Mouse (Mus musculus) CD4-positive, CD25-positive, alpha-beta regulatory T cell, adult 2 months (primary cell): ENCODE results near the gene Krtcap2.
A peak's percentile ranks its signal among the peaks of the same experiment; 100 is the strongest.

ENCODE experiments used
- DNase-seq: peaks from one replicate; pipeline ENCODE4 v3.0.0-alpha.2; 2012; ENCODE audit warnings: low read depth, low spot score

Gene Krtcap2

GRCm38 (mm10) chr3:89246261-89247100 is 715 bp downstream of the Krtcap2 start, which contains the start of gene Trim46:
Gene Trim46 (minus strand): TSS chr3:89246309.
- DNase-seq = peak; percentile 92

- peak; percentile 13 for DNase-seq
Measured at GRCm38 (mm10) chr3:89247466-89247865, 1.7 kb downstream of the Krtcap2 start.

- peak; percentile 87 for DNase-seq
Measured at GRCm38 (mm10) chr3:89250435-89251040, 4.8 kb downstream of the Krtcap2 start.

- peak; percentile 67 for DNase-seq
Measured at GRCm38 (mm10) chr3:89251365-89251895, 5.7 kb downstream of the Krtcap2 start.

- no peak for DNase-seq
Measured at GRCm38 (mm10) chr3:89254994-89255393, 9.2 kb downstream of the Krtcap2 start.

GRCm38 (mm10) chr3:89256177-89256576 is 10.4 kb downstream of the Krtcap2 start:
- no peak for DNase-seq

- no peak for DNase-seq
Measured at GRCm38 (mm10) chr3:89259076-89259475, 13.3 kb downstream of the Krtcap2 start, which contains the start of gene Dpm3. Gene Dpm3 (plus strand): TSS chr3:89259358.

GRCm38 (mm10) chr3:89260211-89260610 is 14.4 kb downstream of the Krtcap2 start:
- DNase-seq = no peak

GRCm38 (mm10) chr3:89262417-89262816 is 16.7 kb downstream of the Krtcap2 start:
- DNase-seq = no peak

GRCm38 (mm10) chr3:89266439-89266893 is 20.7 kb downstream of the Krtcap2 start:
- DNase-seq = peak; percentile 89

- DNase-seq = no peak
Measured at GRCm38 (mm10) chr3:89268916-89269315, 23.1 kb downstream of the Krtcap2 start.

GRCm38 (mm10) chr3:89270051-89270755 is 24.4 kb downstream of the Krtcap2 start, which contains the start of gene Slc50a1:
Gene Slc50a1 (minus strand): TSS chr3:89270570.
- peak; percentile 85 for DNase-seq

GRCm38 (mm10) chr3:89270891-89271290 is 25.1 kb downstream of the Krtcap2 start:
- no peak for DNase-seq

- DNase-seq = no peak
Measured at GRCm38 (mm10) chr3:89271760-89272159, 26.0 kb downstream of the Krtcap2 start.

- no peak for DNase-seq
Measured at GRCm38 (mm10) chr3:89276061-89276460, 30.3 kb downstream of the Krtcap2 start.

GRCm38 (mm10) chr3:89277281-89278021 is 31.7 kb downstream of the Krtcap2 start:
- DNase-seq = no peak

- no peak for DNase-seq
Measured at GRCm38 (mm10) chr3:89278107-89278506, 32.3 kb downstream of the Krtcap2 start.

- no peak for DNase-seq
Measured at GRCm38 (mm10) chr3:89278643-89279042, 32.9 kb downstream of the Krtcap2 start.

GRCm38 (mm10) chr3:89279153-89279890 is 33.6 kb downstream of the Krtcap2 start:
- DNase-seq = peak; percentile 68

- peak; percentile 19 for DNase-seq
Measured at GRCm38 (mm10) chr3:89280050-89280605, 34.4 kb downstream of the Krtcap2 start.
